Mouse (Mus musculus) natural killer cell, adult 2 months (primary cell): Measurements from ENCODE around the gene Hacl1.
A peak's percentile ranks its signal among the peaks of the same experiment; 100 is the strongest.

ENCODE experiments used
- DNase-seq, 2 experiments: peaks; one replicate each; pipeline ENCODE4 v3.0.0; 2022; ENCODE audit warnings: low spot score in 2 of 2

Gene Hacl1

DNA sequence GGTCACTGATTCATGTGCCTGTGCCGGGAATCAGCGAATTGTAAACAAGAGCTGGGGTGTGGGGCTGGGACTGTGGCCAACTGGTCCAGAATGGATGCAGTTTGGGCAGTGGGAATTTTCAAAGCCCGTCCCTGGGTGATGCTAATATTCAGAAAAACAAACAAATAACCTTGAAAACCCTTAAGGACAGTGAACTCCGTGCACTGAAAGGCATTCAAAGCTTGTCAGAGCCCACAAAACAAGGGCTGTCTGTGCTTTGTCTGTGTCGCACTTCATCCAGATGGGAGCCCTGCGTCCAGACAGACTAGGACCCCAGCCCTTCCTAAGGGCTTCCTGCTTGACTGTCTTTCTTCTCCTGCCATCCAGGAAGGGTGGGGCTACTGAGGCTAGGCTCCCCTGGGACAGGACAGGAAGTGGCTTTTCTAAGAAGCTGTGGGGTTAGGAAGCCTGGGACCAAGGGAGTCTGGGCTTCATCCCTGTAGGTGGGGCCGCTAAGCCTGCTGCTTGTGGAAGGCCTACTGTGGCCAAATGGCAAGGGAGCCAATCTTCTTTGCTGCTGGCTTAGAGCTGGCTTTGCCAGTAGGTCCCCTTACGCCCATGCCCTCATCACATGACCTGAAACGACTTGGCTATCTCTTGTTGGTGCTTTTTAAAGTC is 21.6 kb upstream of the Hacl1 start:
- peak in 1 of 2 experiments; percentile 37 for DNase-seq

DNA sequence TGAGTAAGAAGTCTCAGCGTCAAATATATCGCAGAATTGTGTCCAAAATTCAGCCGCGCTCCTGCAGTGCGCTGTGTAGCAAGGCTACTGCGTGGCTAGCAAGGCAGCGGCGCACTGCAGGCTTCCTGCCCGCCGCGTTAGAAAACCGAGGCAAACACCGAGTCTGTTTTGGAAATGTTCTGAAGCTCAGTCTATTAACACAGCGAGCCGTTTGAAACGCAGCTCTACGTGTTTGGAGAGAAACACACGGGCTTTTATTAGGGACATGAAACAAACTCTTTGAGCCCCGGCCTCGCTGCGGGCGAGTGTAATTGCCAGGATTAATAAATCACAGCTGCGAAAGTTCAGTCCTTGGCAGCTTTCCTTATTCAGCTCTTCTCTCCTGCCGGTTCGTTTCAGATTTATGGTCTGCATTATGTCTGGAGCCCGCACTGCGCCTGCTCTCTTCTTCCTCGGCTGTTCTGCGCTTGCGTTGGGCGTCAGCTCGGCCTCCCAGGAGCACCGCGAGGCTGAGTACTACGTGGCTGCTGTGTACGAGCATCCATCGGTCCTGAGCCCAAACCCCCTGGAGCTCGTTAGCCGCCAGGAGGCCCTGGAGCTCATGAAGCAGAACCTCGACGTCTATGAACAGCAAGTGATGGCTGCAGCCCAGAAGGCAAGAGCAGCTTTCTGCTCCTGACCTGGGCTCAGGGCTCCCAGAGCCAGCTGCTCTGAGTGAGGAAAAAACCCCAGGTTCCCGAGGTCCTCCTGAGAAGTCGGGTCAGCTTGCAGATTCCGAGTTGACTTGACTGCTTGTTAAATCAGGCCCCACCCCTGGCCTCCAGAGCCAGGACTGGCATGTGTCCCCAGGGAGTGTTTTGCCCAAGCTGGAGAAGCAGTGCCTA is 20.8 kb upstream of the Hacl1 start:
- DNase-seq: peak in 1 of 2 experiments; percentile 59

DNA sequence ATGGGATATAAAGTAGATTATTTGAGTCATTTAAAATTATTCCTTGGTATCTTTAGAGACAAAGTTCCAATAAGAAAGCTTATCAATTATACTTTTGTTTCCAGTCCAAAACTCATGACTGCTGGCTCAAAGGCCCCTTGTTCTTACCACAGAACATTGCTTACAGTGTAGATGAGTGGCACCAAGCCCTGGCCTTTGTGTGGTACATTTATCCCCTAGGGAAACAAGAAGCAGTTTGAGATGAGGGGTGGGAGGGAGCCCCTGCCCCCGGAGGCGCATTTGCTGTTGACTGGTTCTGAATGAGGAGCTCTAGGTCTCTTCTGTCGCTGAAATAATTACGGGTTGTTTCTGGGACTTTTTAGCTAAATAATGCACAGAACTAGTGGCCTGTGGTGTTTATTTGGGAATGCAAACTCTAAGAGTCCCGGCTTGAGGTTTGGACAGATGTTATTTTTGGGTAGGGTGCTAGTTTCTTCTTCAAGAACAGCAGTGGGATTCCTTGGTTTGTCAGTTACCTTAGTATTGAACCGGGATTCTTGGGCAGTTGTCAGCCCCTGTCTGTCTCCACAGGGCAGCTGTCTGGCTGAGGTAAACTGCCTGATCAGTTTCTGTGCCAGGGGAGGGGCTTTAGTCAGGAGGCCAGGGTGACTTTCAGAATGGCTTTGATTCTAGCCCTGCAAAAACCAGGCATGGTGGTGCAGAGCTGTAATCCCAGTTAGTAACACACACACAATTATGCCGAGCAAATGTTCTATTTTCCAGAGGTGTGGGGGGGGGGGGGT is 19.4 kb upstream of the Hacl1 start:
- DNase-seq: no peak

DNA sequence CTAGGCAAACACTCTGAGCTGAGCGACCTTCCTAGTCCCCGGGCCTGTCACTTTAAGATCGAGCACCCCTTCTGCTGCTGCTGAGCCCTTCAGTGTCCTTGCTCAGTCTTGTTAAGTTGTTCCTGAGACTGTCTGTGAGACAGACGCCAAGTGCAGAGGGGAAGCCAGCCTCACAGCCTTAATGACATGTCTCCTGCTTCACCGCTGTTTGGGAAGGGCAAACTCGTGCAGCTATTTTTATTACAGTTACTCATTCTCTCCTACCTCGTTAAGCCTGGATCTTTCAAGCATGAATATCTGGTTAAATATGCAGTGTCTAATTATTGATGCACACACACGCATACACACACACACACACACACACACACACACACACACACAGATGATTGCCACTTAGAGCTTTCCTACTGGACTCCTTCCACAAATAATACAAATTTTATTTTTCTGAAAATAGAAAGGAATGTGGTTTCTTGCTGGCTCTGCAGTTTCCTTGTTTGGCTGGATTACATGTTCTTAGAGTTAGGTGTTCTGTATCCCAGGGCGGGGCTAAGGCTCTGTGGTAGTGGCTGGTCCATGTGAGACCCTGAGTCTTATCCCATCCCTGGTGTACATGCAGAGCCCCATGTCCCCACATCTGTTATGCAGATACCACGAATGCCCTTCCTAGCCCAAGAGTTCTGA is 18.6 kb upstream of the Hacl1 start:
- DNase-seq: no peak

DNA sequence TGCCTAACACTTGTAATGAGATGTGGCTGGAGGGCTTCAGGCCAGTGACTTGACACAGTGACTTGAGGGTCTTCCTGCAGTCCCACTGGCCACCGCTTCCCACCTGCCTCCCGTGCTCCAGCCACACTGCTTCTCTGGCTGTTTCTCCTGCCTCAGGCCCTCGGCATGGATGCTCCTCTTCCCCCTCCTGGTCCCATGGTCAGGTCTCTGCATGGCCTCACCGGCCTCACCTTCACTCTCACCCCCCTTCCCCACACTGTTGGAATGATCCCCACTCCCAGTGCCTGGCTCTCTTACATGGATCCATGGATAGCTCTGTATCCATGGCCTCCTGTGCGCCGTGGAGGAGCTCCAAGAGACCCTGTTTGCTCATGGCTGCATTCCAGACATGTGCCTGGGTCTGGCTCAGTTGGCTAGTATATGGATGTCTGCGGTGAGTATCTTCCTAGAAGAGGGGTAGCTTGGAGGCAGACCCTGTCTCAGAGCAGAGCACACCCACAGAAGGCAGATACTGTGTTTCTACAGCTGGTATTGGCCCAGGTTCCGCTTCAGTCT is 17.1 kb upstream of the Hacl1 start:
- DNase-seq: no peak

DNA sequence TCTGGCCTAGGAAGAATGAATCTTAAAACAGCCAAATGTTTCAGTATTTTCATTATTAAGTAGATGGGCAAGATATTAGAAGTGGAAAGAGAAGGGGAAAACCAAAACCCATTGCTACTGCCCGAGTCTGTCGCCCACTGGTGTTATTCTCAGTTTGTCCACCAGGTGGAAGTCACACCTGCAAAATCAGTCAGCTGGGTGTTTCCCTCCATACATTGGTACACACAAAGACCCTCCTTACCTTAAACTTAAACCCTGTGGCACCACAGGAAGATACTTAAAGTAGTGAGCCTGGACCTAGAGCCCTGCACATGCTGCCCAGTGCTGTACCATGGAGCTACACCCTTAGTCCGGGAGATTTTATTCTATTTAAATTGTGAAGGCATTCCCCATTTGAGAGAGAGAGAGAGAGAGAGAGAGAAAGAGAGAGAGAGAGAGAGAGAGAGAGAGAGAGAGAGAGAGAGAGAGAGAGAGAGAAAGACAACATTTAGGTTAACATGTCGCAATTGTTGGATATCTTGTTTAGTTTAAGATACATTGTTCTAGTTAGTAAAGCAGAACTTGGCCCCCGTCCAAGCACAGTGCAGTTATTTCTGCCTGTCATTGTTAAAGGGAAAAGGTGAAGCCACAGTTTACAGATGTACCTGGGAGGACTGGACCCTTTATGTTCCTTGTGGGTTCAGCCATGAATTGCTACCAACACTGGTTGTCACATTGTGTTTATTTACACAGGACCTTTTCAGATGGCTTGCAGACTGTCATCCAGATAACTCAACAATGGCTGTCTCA is 16.0 kb upstream of the Hacl1 start:
- peak; percentile 59 to 73 for DNase-seq

DNA sequence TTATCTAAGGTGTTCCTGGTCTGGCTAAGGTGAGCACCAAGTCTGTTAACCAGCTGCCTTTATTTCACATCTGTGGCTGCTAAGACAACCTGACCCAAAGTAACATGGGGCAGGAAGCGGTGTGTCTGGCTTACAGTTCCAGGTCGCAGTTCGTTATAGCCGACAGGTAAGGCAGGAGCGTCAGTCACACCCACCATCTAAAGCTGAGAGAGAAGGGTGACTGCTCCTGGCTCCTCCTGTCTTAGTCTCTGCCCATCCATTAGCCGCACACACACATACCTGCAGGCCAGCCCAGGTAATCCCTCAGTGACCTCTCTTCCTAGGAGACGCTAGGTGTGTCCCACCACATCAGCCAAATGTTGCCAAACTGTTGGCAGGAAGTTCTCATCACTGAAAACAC is 15.3 kb upstream of the Hacl1 start:
- DNase-seq: no peak

DNA sequence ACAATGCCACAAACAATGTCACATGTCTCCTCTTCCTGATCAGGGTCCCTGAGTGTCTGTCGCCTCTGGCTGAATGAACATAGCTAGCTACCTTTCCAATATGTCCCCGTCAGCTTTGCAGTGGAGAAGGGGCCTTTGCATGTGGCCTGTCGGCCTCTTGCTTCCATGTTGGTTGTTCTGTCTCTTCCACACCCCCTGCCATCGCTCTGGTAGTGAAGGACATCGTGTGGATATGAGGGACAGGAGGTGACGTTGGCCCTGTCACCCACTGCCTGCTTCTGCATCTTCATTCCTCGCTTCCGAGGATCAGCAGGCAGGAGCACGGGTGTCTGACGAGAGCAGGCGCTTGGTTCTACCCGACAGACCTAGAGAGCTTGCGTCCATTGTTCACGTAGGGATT is 14.3 kb upstream of the Hacl1 start:
- no peak for DNase-seq

DNA sequence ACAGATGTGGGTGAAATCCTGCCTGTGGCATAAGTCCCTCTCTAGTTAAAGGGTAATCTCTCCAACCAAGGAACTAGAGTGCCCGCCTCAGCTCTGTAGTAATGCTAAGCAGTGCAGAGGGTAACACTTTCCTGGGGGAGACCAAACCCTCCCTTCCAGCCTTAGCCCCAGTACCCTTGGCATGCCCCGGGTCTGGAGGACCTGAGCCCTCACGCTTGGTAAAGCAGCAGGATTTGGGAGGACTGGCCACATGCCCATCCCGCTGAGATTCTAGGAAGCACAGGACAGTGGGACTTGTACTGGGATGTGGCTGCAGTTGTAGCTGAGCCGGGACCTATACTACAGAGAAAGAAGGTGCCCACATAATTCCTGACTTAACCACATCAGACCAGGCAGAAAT is 13.7 kb upstream of the Hacl1 start:
- no peak for DNase-seq

DNA sequence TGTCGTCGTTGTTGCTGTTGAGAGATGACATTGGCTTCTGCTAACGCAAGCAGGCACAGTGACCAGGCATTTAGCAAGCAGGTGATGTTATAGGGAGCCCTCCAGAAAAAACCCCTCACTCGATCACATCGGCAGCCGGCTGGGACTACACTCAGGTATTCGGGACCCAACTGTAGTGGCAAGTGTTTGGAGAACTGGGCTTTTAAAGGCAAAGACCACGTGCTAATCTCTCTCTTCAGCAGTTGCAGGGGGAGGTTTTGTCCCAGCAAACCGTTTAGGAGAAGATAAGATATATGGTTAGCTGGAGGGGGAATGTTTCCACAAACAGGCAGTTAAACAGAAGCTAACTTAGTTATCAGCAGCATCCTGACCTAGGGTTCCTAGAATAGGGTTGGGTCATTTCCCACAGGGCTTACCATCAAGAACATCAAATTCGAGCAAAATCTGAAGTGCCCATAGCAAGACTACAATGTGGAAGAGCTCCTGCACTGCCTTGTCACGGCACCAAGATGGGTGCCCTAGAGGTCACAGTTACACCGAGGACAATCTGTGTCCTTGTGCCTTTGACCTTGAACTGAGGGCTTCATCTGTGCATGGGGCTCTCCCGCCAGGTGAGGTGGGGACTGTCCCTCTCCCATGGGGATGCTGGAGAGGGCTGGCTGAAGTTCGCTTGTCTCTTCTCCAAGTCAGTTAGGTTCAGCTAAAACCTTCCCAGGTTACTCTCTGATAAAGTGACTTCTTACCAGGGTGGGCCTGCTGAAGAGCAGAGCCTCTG is 12.2 kb upstream of the Hacl1 start:
- DNase-seq: no peak

DNA sequence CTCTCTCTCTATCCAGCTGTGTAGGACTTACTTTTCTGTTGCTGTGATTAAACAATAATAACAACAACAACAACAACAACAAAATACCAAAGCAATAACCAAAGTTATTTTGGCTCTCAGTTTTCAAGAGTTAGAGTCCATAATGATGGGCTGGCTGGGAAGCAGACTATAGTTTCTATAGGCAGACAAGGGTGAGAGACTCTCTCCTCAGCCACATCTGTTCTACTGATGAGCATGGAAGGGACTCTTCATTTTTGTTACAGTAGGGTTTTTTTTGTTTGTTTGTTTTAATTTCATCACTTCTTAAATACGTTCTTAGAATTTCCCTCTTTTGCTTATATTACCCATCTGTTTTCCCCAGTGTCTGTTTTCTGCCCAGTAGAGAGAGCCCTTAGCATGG is 11.5 kb upstream of the Hacl1 start:
- DNase-seq: no peak

DNA sequence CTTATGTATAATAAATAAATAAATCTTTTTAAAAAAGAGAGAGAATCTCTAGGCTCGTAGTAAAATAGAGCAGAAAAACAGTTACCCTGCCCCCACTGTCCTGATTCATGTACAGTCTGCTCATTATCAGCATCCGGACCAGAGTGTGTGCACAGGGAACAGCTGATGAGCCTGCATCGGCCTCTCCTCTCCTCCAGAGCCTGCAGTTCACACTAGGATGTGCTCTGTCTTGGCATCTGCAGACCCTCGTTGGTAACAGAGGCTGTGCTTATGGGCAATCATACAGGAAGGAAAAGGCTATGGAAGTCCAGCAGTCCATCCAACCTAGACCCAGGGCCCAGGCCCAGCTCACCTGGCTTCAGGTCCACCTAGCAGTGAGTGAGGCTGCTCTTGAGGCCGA is 11.0 kb upstream of the Hacl1 start:
- no peak for DNase-seq

DNA sequence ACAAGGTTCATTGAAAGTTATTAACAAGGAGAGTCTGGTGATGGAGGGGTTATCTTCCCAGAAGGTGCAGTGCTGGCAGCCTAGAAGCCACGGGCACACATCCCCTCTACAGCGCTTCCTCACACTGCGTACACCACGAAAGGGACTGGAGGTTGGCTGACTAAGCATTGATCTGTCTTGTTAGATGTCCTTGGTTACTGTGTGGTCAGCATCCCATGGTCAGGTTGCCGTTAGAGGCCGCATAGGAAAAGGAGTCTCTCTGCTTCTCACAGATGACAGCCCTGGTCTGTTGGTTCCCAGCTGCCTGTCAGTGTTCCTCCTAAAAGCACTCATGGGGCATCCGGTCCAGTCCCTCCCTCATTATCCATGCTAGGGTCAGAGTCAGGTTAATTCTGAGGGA is 10.1 kb upstream of the Hacl1 start:
- DNase-seq: no peak

DNA sequence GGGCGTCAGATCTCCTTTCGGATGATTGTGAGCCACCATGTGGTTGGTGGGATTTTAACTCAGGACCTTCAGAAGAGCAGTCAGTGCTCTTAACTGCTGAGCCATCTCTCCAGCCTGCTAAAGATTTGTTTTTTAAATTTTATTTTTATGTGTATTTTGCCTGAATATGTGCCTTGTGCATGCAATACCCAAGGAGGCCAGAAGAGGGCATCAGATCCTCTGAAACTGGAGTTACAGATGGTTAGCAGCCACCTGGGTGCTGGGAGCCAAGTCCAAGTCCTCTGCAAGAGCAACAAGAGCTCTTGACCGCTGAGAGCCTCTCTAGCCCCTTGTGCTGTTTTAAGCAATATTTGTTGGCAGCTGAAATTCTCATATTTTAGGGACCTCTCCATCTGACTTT is 9.3 kb upstream of the Hacl1 start:
- no peak for DNase-seq

DNA sequence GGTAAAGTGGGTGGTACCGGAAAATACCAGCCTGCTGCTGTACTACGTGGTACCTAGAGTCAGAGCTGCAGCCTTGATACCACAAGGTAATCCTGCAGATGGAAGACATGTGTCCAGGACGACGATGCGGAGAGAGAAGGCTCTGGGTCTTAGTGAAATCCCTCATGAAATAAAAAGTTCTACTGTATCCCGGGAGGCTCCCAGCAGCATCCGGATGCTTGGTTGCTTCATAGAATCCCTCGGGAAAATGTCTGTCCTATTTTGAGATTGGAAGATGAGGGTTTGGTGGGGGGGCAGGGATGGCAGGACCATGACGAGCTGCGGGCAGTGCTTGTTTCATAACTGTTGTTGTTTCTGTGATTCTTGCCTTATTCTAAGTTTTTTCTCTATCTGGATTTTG is 6.9 kb upstream of the Hacl1 start:
- DNase-seq: no peak

DNA sequence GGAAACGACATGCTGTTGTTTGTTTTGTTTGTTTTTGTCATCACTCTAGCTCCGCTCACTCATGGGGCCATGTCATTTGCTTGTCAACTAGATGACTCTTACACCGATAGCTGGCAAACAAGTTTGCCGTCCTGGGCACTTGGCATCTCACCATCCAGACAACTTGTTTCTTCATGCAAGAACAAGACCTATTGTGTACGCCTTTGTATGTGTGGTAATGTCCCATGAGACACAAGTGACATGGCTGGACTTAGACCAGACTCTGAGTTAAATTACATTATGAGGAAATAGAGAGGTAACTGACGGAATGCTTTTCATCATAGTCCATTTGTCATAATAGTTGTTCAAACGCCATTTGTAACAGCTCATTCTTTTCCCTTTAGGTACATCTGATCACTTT is 4.8 kb upstream of the Hacl1 start:
- DNase-seq: no peak

DNA sequence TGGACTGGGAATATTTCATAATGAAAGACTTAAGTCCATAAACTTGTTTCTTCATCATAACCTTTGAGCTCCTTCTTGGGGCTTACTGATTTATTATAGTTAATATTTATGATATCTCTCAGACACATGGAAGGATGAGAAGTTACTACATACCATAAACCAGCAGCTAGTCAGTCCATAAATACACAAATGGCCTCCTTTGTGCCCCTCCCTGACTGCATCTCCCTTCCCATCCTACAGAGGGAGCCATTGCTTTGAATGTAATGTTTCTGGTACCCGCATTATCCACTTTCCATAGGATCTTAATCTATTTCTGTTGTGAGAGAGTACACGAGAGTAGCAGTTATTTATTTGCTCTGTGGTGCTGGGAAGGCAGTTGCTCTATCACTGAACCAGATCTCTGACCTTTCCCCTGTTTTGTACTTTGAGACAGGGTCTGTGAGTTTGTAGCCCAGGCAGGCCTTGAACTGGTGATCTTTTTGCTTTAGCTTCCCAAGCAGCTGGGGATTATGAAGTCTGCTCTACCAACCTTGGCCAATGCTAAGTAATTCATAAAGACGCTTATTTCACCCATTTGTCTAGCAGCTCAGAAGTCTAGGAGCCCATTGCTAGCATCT is 4.0 kb upstream of the Hacl1 start:
- no peak for DNase-seq

DNA sequence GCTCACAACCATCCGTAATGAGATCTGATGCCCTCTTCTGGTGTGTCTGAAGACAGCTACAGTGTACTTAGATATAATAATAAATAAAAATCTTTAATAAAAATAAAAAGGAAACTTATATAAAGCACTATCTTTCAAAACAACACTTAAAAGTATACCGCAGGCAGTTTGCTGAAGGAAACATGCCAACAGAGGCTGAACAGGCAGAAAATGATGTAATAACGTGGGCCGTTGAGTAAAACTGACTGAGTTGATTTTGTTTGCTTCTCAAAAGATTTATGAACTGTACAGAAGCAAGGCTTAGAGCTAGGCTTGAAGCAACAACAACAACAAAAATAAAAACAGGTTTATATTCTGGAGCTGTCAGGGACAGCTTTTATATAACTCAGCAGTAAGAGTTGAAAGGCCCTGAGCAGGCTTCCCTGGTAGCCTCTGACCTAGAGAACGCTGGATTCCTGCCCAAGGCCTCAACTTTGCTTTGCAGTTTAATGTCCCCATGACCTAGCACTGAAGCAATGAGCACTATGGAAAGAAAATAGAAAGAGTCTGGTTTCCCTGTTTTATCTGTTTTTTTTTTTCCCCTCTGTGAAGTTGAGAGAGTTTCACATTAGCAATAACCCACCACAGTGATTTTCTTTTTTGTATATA is 3.2 kb upstream of the Hacl1 start:
- no peak for DNase-seq

DNA sequence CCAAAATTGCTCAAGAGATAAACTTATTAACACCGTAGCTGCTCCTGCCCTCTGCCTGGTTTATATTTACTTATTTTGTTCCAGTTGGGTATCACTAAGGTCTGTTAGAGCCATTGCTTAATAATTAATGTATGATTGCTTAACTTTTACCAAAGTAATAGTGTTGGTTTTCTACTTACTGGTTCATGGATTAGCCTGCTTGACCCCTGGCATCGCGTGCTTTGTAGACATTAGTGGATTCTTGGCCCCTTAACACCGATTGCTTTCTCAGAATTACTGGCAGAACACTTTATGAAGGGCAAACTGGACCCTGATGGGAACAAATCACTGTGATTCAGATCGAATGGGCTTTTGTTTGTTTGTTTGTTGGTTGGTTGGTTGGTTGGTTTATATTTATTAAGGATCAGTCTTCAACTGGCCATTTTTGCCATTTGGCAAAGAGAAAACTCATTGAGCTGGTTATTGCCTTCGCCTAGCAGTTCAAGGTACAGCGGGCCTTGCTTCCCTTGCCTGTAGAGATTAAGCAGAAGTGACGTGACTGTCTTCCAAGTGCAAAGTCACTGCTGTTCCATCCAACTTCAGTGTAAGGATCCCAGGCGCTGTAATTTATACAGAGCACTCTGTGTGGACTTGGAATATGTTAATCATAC is 545 bp upstream of the Hacl1 start:
- no peak for DNase-seq
